Mouse (Mus musculus): ENCODE data around the gene Tbc1d10b.

The Tbc1d10b gene

GRCm38 (mm10) chr7:127224616-127225015, 16.3 kb upstream of the Tbc1d10b start:
- DNase-seq (ENCODE audit: low spot score), result no peak

- no peak for DNase-seq (ENCODE audit: low spot score)
Measured at GRCm38 (mm10) chr7:127223515-127224478, 15.5 kb upstream of the Tbc1d10b start.

- no peak for DNase-seq (ENCODE audit: low spot score)
Measured at GRCm38 (mm10) chr7:127223106-127223505, 14.8 kb upstream of the Tbc1d10b start.

- no peak for DNase-seq (ENCODE audit: low spot score)
Measured at GRCm38 (mm10) chr7:127220440-127220839, 12.2 kb upstream of the Tbc1d10b start.

- no peak for DNase-seq (ENCODE audit: low spot score)
Measured at GRCm38 (mm10) chr7:127218670-127219069, 10.4 kb upstream of the Tbc1d10b start.

- no peak for DNase-seq (ENCODE audit: low spot score)
Measured at GRCm38 (mm10) chr7:127217901-127218642, 9.8 kb upstream of the Tbc1d10b start.

- DNase-seq (ENCODE audit: low spot score), result no peak
Measured at GRCm38 (mm10) chr7:127217475-127217874, 9.2 kb upstream of the Tbc1d10b start.

- DNase-seq (ENCODE audit: low spot score), result no peak
Measured at GRCm38 (mm10) chr7:127216307-127216706, 8.0 kb upstream of the Tbc1d10b start.

GRCm38 (mm10) chr7:127214981-127215871, 7.0 kb upstream of the Tbc1d10b start:
- peak; percentile 91 for DNase-seq (ENCODE audit: low spot score)

GRCm38 (mm10) chr7:127214521-127214920, 6.3 kb upstream of the Tbc1d10b start:
- no peak for DNase-seq (ENCODE audit: low spot score)

- no peak for DNase-seq (ENCODE audit: low spot score)
Measured at GRCm38 (mm10) chr7:127213930-127214329, 5.7 kb upstream of the Tbc1d10b start.

GRCm38 (mm10) chr7:127213485-127213884, 5.2 kb upstream of the Tbc1d10b start:
- DNase-seq (ENCODE audit: low spot score), result peak; percentile 80

- DNase-seq (ENCODE audit: low spot score), result no peak
Measured at GRCm38 (mm10) chr7:127212432-127213250, 4.4 kb upstream of the Tbc1d10b start.

- DNase-seq (ENCODE audit: low spot score), result no peak
Measured at GRCm38 (mm10) chr7:127211014-127211745, 2.9 kb upstream of the Tbc1d10b start.

- no peak for DNase-seq (ENCODE audit: low spot score)
Measured at GRCm38 (mm10) chr7:127210266-127210665, 2.0 kb upstream of the Tbc1d10b start.

GRCm38 (mm10) chr7:127209851-127210250, 1.6 kb upstream of the Tbc1d10b start:
- no peak for DNase-seq (ENCODE audit: low spot score)

GRCm38 (mm10) chr7:127208553-127209438, 528 bp upstream of the Tbc1d10b start, which contains the start of gene Mylpf:
Gene Mylpf (plus strand): TSS chr7:127208890.
- peak; percentile 97 for DNase-seq (ENCODE audit: low spot score)

GRCm38 (mm10) chr7:127207374-127208294, 634 bp downstream of the Tbc1d10b start:
- no peak for DNase-seq (ENCODE audit: low spot score)

All from retina, embryonic 14.5 days (tissue).